Mouse (Mus musculus) T-helper 1 cell (primary cell): Measurements from ENCODE around the gene Naa15.
"Not testable (repeated sequence)": the region's sequence is repeated elsewhere in the genome, so short reads cannot be mapped to it uniquely, and the experiment has no call there.

ENCODE experiments used
- in situ Hi-C: fragments of 300-600 bp; cut with MboI, MseI; formaldehyde crosslinking; loops from one replicate; pipeline ENCODE4 v1.15.1; 2025; ENCODE audit warnings: high pct_unique_total_duplicates

Gene Naa15

GRCm38 (mm10) chr3:51393651-51394050, 21.3 kb upstream of the Naa15 start:
- in situ Hi-C loops: no loop called here

- in situ Hi-C loops: no loop called here
Observed at GRCm38 (mm10) chr3:51394881-51395280, 20.1 kb upstream of the Naa15 start.

DNA sequence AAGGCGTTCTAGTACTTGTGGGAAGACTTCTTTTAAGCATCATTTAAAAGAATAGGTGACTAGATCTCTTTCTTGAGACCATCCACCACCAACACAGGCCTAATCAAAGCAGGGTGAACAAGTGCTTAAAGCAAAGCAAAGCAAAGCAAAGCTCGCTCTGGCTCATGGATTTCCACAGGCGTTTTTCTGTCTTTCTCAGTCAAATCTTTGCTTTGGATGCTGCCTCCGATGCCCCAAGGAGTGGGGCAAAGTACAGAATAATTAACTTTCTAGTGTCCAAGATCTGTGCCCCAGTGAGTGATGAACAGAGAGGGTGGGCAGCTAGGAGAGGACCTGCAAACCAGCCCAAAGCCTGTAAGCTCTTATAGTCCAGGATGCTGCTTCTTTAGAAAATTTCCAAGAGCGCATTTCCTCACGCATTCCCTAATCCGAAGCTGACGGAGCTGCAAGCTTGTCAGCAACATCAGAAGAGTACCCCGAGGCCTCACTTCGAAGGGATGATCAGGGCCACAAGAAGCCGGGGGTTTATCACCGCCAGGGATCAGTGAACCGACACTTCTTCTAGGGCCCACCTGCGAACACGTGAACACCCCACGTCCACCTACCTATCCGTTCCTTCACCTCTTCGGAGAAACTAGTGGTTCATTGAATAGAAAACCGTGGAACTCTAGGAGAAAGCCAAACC, 19.3 kb upstream of the Naa15 start:
- in situ Hi-C loops: no loop called here

DNA sequence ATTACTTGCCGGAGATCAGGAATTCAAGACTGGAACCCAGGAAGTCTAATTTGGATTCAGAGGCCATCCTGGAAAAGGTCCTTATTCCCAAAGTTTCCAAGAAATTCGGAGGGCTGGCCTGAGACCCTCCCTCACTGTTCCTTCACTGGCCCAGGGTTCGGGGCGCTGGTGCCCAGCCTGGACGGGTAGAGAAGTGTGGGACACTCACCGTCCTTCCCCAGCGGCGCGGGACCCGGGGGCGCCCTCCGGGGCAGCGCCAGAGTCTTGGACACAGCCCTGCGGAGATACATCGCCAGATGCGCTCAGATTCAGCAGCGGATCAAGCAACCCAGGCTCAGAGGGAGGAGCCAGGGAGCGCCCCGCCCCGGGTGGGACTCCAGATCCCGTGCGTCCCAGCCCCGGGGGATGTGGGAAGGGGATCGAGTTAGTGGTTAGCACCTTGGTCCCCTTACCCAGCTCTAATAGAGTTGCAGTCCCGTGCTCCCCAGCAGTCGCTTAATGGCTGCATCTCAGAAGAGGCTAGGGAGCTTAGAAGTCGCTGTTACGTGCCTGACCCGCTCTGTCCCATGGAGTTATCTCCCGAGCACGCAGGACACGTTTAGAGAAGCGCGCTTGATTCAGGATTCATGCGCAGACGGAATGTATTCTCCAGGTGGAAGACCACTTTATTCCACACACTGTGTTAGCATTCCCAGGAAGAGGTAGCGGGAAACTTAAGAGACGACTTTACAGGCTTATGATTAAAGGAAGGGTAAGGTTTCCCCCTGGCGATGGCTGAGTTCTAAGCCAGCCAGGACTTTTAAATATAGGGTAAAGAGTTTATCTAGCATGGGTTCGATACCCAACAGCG, 18.5 kb upstream of the Naa15 start, which contains the start of gene Mgarp:
Mgarp (minus strand) TSS at position 520 of the 850 bp plus-strand sequence.
- in situ Hi-C loops: no loop called here

- in situ Hi-C loops: no loop called here
Observed at GRCm38 (mm10) chr3:51397700-51398299, 17.1 kb upstream of the Naa15 start.

DNA sequence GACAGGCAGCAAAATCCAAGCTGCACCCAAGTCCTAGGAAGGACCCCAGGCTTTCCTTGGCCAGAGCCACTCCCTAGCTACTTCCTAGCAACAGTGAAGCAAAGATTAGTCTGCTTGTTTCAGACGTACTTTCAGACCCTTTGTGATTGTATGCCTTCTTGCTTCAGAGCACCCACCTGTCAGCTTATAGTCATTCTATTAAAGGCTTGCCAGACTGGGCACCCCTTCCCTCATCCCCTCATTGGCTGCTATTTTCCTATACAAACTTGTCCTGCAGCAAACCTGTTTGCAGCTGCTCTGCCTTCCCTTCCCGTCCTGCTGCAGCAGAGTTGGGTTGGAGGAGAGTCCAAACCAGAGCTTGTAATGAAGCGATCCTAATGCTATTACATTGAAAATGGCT, 16.3 kb upstream of the Naa15 start:
- in situ Hi-C loops: no loop called here

DNA sequence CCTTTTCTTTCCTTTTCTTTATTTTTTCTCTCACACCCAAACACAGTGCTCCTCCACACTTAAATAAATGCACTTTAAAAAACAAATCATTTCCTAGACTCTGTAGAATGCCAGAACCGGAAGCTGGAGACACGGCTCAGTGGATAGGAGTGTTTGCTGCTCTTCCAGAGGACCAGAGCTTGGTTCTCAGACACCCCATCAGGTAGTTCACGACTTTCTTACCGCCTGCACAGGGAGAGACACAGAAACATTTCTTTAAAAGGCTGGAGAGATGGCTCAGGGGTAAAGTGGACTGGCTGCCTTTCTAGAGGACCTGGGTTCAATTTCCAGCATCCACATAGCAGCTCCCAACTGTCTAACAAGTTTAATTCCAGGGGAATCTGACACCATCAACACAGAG, 15.4 kb upstream of the Naa15 start:
- in situ Hi-C loops: no loop called here

DNA sequence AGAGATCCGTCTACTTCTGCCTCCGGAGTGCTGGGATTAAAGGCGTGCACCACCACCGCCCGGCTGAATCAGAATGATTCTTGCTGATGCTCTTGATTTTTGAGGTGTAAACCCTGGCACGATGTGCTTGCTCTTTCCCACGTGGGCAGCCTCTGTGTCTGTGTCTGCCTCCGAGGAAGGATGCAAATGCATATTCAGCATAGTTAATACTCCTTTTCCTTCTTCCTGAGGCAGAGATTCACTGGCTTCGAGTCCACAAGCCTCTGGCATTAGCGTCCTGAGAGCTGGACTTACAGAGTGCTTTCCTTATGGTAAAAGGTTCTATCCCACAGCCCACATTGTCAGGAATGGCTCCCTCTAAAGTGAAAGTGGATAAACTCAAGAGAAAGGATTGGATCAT, 14.3 kb upstream of the Naa15 start:
- in situ Hi-C loops: no loop called here

- in situ Hi-C loops: not testable (repeated sequence)
Observed at GRCm38 (mm10) chr3:51402054-51402453, 12.9 kb upstream of the Naa15 start.

- in situ Hi-C loops: no loop called here
Observed at GRCm38 (mm10) chr3:51402628-51403027, 12.3 kb upstream of the Naa15 start.

- in situ Hi-C loops: no loop called here
Observed at GRCm38 (mm10) chr3:51407870-51408560, 6.9 kb upstream of the Naa15 start.

- in situ Hi-C loops: no loop called here
Observed at GRCm38 (mm10) chr3:51408561-51409183, 6.3 kb upstream of the Naa15 start, which contains the start of gene Ndufc1. TSS of gene Ndufc1 (minus strand) at chr3:51408988.

- in situ Hi-C loops: no loop called here
Observed at GRCm38 (mm10) chr3:51412457-51412856, 2.5 kb upstream of the Naa15 start.

- in situ Hi-C loops: no loop called here
Observed at GRCm38 (mm10) chr3:51413276-51413675, 1.7 kb upstream of the Naa15 start.

GRCm38 (mm10) chr3:51416073-51416363, 1.1 kb downstream of the Naa15 start:
- in situ Hi-C loops: no loop called here

- in situ Hi-C loops: no loop called here
Observed at GRCm38 (mm10) chr3:51416364-51417134, 1.6 kb downstream of the Naa15 start.

DNA sequence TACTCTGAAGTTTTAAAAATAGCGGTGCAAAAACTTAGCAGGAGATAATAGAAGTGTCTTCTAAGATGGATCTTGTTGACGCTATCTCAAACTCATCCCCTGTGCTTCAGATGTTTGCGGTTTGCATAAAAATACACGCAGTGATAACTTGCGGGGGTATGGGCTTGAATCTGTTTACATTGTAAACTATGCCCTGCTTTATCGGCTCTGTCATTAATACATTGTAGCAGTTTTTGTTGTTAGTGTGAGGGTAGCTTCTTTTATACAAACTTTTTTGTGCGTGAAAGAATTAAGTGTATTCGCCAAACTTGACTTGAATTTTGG, 2.1 kb downstream of the Naa15 start:
- in situ Hi-C loops: no loop called here

- in situ Hi-C loops: no loop called here
Observed at GRCm38 (mm10) chr3:51417485-51417884, 2.5 kb downstream of the Naa15 start.

DNA sequence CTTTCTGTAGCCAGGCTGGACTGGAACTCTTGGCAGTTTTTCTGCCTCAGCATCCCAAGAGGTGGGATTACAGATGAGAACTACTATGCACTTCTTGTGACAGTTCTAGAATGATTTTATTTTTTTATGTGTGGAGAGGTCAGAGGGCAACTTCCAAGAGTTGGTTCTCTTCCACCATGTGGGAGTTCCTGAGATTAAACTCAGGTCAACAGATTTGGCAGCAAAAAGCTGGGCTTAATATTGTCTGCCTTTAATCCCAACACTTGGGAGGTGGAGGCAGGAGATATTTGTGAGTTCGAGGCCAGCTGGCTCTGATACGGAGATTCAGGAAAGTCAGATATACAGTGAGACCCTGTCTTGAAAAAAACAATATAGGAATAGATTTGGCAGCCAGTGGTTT, 3.0 kb downstream of the Naa15 start:
- in situ Hi-C loops: no loop called here

DNA sequence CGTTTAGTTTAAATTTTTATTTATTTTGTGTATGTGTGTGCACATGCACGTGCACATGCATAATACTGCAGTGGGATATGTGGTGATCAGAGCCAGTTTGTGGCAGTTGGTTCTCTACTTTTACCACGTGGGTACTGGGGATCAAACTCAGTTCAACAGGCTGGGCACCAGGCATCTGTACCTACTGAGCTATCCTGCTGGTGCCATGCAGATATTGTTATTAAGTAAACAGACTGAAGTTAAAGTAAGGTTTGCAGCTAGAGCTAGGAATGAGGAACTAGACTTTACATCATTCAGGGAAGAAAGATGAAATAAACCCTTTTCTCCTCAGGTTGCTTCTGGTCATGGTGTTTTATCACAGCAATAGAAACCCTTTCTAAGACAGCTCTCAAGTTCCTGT, 7.0 kb downstream of the Naa15 start:
- in situ Hi-C loops: no loop called here

DNA sequence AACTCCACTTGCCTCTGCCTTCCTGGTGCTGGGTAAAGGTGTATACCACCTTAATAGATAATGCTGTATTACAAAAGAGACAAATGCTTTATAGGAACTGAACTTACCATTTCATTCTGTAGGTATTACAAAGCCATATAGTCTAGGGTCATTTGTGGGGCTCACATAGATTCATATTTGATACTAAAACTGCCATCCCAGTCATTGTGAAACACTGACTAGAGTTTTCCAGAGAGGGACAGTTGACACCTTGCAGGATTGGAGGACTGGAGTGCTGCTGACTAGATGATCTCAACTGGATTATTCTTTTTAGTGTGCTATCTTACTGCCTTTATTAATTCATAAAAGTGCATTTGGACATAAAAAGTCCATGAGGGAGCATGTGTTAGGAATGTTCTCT, 10.4 kb downstream of the Naa15 start:
- in situ Hi-C loops: no loop called here
